Mouse (Mus musculus): Measurements from ENCODE around the gene Omg. TPM values are rescaled to one million over a fixed set of nuclear protein-coding genes. Genes with fewer than 3 reads are reported as not detected.

Gene Omg
- total RNA-seq (2021) = not detected
- long read RNA-seq, experiment 1 = 0 reads
- long read RNA-seq, experiment 2 = 0 reads

DNA sequence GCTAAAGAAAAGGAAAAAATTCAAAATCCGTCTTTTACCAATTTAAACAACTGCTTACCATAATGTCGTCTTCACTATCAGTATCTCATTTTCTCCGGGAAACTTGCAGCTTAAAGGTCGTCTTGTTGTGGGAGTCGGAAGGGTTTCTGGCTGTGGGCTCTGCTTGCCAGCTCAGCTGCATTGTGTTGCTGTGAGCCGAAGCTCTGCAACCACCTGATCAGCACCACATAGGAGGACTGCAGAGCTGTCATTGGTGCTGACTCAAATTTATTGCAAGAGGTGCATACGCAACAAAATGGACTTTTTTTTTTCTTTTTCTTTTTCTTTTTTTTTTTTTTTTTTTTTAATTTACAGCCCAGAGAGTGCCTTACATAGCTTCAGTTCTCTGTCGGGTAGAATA is at the start of gene Omg:
Gene Omg (minus strand): TSS at position 240 of the 400 bp plus-strand sequence.
- intact Hi-C loops (cut with DNase I) = no loop called here
- no peak for DNase-seq

DNA sequence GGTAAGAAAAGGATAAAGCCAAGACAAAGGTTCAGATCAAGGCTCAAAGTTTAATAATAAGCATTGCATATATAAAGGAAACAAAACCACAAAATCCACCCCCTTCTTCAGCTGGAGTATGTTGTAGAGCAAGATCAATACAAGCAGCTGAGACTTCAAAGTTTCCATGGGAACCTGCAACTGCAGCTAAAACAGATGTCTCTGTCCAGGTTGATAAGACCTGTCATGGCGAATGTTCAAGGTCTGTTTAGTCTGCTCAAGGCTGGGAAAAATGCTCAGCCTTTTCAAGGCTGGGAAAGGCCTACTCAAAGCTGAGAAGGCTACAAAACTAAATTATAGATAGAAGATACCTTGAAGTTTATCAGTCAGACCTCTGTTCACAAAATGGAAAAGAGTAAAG is 48.7 kb upstream of the Omg start:
- no peak for DNase-seq
- intact Hi-C loops (cut with DNase I) = no loop called here

- DNase-seq = no peak
- intact Hi-C loops (cut with DNase I) = no loop called here
Measured at GRCm38 (mm10) chr11:79536293-79536692, 32.4 kb upstream of the Omg start.

DNA sequence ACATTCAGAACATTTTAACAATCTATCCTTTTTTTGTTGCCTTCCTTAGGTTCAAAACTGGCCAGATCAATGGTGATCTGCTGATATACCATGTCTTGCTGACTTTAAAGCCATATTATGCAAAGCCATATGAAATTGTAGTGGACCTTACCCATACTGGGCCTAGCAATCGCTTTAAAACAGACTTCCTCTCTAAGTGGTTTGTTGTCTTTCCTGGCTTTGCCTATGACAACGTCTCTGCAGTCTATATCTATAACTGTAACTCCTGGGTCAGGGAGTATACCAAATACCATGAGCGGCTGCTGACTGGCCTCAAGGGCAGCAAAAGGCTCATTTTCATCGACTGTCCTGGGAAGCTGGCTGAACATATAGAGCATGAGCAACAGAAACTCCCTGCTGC is 31.7 kb upstream of the Omg start:
- DNase-seq = no peak
- intact Hi-C loops (cut with DNase I) = no loop called here

DNA sequence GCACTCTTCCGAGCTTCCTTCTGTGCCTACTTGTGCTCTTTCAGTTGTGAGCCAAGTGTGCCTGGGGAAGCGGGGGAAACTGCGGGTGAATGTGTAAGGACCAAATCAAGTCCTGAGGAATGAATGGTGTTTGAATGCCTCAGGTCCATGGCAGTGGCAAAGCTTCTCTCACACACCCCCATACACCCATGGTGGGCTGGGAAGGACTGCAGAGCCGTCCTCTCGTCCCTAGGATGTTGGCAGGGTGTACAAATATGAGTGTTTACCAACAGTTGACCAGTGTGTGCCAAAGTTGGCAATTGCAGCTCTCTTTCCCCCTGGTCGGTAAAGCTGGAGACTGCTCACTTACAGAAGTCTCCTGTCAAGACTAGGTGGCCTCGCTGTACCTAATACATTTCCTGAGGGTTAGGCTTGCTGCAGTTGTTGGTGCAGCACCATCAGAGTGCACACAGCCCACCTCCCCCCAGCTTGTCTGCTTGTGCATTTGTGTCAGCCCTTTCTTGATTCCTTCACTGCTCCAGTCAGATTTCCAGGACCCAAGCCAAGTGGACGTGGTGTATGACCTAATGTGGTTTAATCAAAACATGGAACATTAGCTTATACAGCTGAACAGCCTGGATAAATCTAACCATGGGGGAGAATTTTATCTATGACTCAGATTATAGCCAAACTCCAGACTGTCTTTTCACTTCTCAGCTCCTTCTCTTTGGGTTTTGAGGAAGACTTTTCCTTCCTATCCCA is 30.2 kb upstream of the Omg start:
- intact Hi-C loops (cut with DNase I) = no loop called here
- peak in 1 of 2 experiments; percentile 24 for DNase-seq

GRCm38 (mm10) chr11:79533311-79533710 is 29.4 kb upstream of the Omg start:
- intact Hi-C loops (cut with DNase I) = no loop called here
- no peak for DNase-seq

GRCm38 (mm10) chr11:79531485-79531884 is 27.6 kb upstream of the Omg start:
- no peak for DNase-seq
- intact Hi-C loops (cut with DNase I) = no loop called here

DNA sequence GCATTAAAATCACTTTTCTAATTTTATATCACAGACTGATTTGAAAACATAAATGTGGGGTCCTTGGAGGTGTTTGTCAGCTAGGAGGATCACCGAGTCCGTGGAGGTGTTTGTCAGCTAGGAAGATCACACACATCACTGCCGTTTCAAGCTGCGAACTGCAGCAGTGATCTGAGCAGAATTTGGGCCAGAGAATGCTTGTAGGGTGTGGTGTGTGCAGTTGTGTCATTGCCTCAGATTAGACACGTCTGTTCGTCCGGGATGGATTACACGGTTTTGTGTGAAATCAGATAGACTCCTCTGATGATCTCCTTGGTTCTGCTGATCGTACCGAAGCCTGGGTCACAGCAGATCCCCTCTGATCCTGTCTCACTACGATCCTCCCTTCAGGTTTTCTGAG is 26.9 kb upstream of the Omg start:
- no peak for DNase-seq
- intact Hi-C loops (cut with DNase I) = no loop called here

- intact Hi-C loops (cut with DNase I) = no loop called here
- DNase-seq = no peak
Measured at GRCm38 (mm10) chr11:79530333-79530761, 26.5 kb upstream of the Omg start, which contains the start of the genes Evi2 and Evi2a. Gene Evi2 (minus strand): TSS chr11:79530589. Gene Evi2a (minus strand): TSS chr11:79530609.

- DNase-seq = no peak
- intact Hi-C loops (cut with DNase I) = no loop called here
Measured at GRCm38 (mm10) chr11:79529736-79530135, 25.9 kb upstream of the Omg start.

GRCm38 (mm10) chr11:79529226-79529625 is 25.3 kb upstream of the Omg start:
- intact Hi-C loops (cut with DNase I) = no loop called here
- DNase-seq = no peak

- intact Hi-C loops (cut with DNase I) = no loop called here
- no peak for DNase-seq
Measured at GRCm38 (mm10) chr11:79528601-79529000, 24.7 kb upstream of the Omg start.

GRCm38 (mm10) chr11:79527739-79528384 is 24.0 kb upstream of the Omg start:
- intact Hi-C loops (cut with DNase I) = no loop called here
- DNase-seq = no peak

DNA sequence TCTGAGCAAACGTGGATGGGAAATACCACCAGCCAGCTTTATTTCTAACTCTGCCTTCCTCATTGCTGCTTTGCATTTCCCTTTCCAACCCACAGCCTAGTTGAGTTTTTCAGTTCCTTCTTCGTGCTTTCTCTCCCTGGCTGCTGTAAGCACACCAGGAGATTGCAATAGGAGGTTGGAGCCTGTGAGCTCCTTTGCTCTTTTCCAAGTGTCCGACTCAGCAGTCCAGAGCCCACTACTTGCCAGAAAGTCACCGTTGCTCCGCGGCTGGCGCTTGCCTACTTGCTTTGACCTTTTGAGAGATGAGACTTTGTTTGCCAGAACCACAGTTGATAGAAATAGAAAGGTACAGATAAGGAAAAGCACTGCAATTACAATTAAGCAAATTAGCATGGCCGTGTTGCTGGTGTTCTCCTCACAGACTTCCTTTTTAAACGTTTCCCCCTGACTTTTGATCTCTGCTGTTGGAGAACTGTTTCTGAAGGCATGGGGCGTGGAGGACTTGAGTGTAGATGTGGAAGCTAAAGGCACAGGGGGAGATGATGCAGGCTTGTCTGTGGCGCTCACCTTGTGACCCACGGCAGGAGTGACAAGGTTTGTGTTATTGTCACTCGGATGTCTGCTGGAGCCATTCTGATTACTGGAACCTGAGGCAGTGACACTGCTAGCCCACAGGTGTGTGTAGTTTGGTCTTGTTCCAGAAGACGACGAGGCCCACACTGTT is 23.3 kb upstream of the Omg start:
- intact Hi-C loops (cut with DNase I) = no loop called here
- DNase-seq = peak; percentile 34 to 40

DNA sequence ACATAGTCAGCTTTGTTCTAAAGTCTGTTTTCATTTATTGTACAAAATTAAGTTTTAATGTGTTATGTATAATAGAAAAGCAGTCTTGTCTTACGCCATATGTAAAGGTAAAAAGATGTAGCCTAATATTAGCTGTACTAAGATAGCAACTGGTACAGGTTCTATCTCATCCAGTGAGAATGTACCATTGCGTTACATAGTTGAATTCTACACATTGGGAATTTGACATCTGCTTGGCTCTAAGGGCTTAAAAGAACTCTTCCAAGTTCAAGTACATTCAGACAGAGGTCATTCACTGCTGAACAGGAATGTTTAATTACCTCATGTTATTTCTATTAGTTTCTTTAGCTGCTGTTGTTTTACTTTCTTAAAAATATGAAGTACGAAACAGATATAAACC is 22.7 kb upstream of the Omg start:
- no peak for DNase-seq
- intact Hi-C loops (cut with DNase I) = no loop called here

- no peak for DNase-seq
- intact Hi-C loops (cut with DNase I) = no loop called here
Measured at GRCm38 (mm10) chr11:79524310-79524575, 20.4 kb upstream of the Omg start.

DNA sequence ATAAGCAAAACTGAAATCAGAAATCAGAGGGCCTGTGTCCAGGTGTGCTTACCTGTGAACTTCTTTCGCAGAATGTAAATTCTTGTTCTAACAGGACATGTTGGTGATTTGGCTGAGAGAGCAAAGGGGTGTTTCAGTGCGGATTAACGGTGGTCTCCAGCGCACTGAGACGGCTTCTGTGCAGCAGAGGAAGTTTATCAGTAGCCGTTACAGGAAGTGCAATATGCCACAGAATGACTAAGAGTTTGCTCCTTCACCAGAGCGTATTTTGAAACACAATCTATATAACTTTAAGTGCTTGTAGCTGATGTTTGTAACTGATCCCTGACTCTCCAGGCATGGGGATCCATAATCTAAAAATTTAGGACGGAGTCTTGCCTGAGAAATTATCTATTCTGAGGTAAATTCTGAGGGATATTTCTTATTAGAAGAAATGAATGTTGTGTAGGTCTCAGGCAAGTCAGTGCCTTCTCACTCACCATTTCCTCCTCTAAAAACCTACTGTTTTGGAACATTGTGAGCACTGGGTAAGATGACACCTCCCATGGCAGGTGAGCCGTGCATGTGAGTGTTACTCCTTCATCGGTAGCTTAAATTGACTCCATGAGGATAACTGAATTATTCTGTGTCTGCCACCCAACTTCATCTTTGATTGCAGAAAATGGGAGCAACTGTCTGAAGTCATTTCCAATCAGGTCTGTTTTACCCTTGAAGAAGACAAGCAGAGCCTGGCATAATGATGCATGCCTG is 19.9 kb upstream of the Omg start, which contains the start of gene Evi2b:
Gene Evi2b (minus strand): TSS at position 203 of the 750 bp plus-strand sequence.
- intact Hi-C loops (cut with DNase I) = no loop called here
- no peak for DNase-seq

GRCm38 (mm10) chr11:79522944-79523343 is 19.1 kb upstream of the Omg start:
- intact Hi-C loops (cut with DNase I) = no loop called here
- DNase-seq = no peak

DNA sequence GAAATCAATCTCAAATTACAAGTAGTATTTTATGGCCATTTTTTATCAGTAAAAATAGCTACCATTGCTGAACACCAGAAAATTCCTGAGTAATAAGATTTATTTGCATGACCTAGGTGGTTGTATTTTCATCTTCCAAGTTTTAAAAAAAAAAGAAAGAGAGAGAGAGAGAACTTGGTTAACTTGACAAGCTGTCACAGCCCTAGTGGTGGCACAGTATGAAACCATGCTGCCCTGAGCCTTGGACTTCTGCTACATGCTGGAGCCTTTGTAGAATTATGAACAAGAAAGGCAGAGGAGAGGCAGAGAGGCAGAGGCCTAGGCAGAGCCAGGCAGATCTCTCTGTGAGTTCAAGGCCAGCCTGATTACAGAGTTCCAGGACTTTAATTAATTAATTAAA is 18.0 kb upstream of the Omg start:
- intact Hi-C loops (cut with DNase I) = no loop called here
- DNase-seq = no peak

GRCm38 (mm10) chr11:79520772-79521171 is 16.9 kb upstream of the Omg start:
- intact Hi-C loops (cut with DNase I) = no loop called here
- no peak for DNase-seq

DNA sequence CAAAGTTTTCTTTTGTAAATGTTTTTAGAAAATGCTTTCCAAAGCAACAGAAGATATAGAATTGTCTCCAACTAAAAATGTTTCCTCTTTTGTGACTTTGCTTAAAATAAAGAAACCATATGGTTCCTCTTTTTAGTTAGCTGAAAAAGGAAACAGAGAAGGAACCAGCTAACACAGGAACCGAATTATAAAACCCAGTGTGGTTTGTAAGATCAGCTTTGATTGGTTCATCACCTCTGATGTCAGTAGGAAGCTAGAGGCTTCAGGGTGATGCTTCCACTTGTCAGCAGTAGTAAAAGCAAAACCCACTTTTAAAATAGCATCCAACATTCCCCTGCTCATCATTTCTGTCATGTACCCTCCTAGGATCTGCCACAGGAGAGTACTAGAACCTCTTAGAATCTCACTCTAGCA is 16.0 kb upstream of the Omg start:
- no peak for DNase-seq
- intact Hi-C loops (cut with DNase I) = no loop called here
